Mouse (Mus musculus) heart, embryonic 10.5 days (tissue): ENCODE data around the gene Traf4. TPM values are rescaled to one million over a fixed set of nuclear protein-coding genes. Genes with fewer than 3 reads are reported as not detected.
"Not testable (repeated sequence)": the region's sequence is repeated elsewhere in the genome, so short reads cannot be mapped to it uniquely, and the experiment has no call there.

ENCODE experiments used
- DNase-seq: peaks from one replicate; pipeline ENCODE4 v3.0.0-alpha.2; 2017; ENCODE audit warnings: low spot score
- H3K27ac ChIP-seq: fragments of 300-500 bp; sonication (generic); 2 replicates; pipeline ENCODE4 v1.5.1; 2016; ENCODE audit warnings: mild to moderate bottlenecking
- H3K27me3 ChIP-seq: fragments of 300-500 bp; sonication (generic); 2 replicates; pipeline ENCODE4 v1.6.1; 2016; ENCODE audit warnings: mild to moderate bottlenecking; ENCODE audit not compliant: poor library complexity, insufficient read depth, severe bottlenecking
- H3K36me3 ChIP-seq: fragments of 300-500 bp; sonication (generic); 2 replicates; pipeline ENCODE4 v1.6.1; 2016; ENCODE audit warnings: mild to moderate bottlenecking, moderate library complexity
- H3K4me1 ChIP-seq: fragments of 300-500 bp; sonication (generic); 2 replicates; pipeline ENCODE4 v1.6.1; 2016; ENCODE audit warnings: mild to moderate bottlenecking
- H3K4me3 ChIP-seq: fragments of 300-500 bp; sonication (generic); 2 replicates; pipeline ENCODE4 v1.5.1; 2016; ENCODE audit warnings: mild to moderate bottlenecking, moderate library complexity
- H3K9me3 ChIP-seq: fragments of 300-500 bp; sonication (generic); 2 replicates; pipeline ENCODE4 v1.6.1; 2016; ENCODE audit warnings: mild to moderate bottlenecking, moderate library complexity
- WGBS: fragments of 180-500 bp; shearing (Covaris S2); methylation state at CpG from one replicate; pipeline ENCODE4 v1.1.7; 2016; 5-methylcytosine and 5-hydroxymethylcytosine counted together
- polyA plus RNA-seq: library from polyadenylated mRNA; unstranded; fragments of >200 nt; fragmentation: Nextera tagmentation; extraction: Ambion mirVana; gene quantifications from 2 replicates; pipeline ENCODE4 v1.2.1, GENCODE M21; 2016

The Traf4 gene
- polyA plus RNA-seq, 1 experiment from 2014 or later, result 88.7 TPM

DNA sequence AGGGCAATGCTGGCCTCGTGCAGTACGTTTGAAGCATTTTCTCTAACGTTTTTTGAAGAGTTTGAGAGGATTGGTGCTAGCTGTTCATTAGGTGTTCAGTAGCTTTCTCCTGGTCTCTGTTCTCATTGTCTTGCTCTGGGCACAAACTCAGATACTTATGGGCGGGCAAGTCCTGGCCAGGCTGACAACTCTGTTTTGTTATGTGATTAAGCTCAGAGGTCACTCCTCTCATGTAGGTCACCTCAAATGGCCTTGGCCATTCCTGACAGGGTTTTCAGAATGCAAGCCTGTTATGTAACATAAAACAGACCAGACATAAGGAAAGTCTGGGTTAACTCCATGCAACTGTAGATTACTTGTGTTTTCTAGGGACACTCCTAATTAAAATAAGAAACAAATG, 27.8 kb downstream of the Traf4 start:
- H3K4me1 ChIP-seq, result peaks cover 41% of the 10 kb centered on the region
- DNase-seq, result no peak

DNA sequence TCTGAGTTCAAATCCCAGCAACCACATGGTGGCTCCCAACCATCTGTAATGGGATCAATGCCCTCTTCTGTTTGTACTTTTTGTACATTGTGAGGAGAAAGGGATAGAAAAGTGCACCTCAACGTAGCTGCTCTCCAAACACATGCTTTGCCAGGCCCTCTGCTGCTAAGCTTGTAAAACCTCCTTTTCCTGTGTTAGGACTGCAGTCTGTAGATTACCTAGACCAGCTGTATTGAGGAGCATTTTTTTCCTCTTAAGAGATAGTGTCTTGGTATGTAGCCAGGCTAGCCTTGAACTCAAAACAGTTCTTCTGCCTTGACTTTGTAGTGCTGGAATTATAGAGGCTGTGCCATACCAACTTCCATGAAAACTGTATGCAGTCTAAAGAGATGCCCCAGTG, 29.3 kb downstream of the Traf4 start:
- no peak overlapping the region for H3K27ac ChIP-seq
- H3K4me1 ChIP-seq, result peaks cover 41% of the 10 kb centered on the region
- H3K36me3 ChIP-seq, result 0 out of 2 replicates have a peak, but pooled peaks cover 11% of the 10 kb centered on the region
- no peaks in the 10 kb centered on the region for H3K27me3 ChIP-seq
- no peak for DNase-seq
- 75% methylated on average over 1 of the region's 1 CpGs for WGBS
- no peak overlapping the region for H3K4me3 ChIP-seq
- no peaks in the 10 kb centered on the region for H3K9me3 ChIP-seq

More for the DNA sequence above, 27.8 kb downstream of the Traf4 start:
- 71% methylated on average over 4 of the region's 4 CpGs for WGBS
- no peaks in the 10 kb centered on the region for H3K27me3 ChIP-seq
- 0 out of 2 replicates have a peak, but pooled peaks cover 3% of the 10 kb centered on the region for H3K36me3 ChIP-seq
- no peak overlapping the region; the same call in 1 of the 2 replicates for H3K4me3 ChIP-seq
- peak overlapping the region; percentile 25; the same call in 1 of the 2 replicates for H3K27ac ChIP-seq
- H3K9me3 ChIP-seq, result no peaks in the 10 kb centered on the region

DNA sequence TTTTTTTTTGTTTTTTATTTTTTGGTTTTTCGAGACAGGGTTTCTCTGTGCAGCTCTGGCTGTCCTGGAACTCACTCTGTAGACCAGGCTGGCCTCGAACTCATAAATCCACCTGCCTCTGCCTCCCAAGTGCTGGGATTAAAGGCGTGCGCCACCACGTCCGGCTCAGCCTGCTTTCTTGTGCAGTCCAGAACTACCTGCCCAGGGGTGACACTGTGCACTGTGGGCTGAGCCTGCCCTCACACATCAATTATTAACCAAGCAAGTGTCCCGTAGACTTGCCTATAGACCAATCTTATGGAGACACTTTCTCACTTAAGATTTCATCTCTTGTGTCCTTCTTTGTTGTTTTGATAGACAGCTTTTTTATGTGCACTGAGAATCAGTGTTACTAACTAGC, 30.1 kb downstream of the Traf4 start:
- H3K36me3 ChIP-seq, result 0 out of 2 replicates have a peak, but pooled peaks cover 12% of the 10 kb centered on the region
- not testable (repeated sequence) for H3K27me3 ChIP-seq, DNase-seq, H3K9me3 ChIP-seq, H3K27ac ChIP-seq, H3K4me3 ChIP-seq
- WGBS, result 90% methylated on average over 7 of the region's 7 CpGs
- peaks cover 33% of the 10 kb centered on the region for H3K4me1 ChIP-seq

DNA sequence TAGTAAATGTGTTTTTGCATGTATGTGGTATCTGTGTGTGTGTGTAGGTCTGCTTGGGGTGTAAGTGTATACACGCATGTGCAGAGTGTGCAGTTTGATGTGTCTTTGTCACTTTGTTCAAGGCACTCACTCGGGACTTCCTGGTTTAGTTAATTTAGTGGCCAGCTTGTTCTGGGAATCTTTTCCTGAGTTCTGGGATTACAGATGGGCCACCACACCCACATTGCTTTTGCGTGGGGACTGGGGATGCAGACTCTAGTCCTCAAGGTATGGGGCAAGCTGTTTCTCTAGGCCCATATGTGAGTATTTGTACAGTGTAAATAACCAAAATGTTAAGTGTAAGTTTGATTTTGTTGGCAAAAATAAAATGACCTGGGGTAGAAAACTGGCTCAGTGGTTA, 31.0 kb downstream of the Traf4 start:
- Histone ChIP-seq H3K9me3 (no peaks in the 10 kb centered on the region), H3K27ac (no peak overlapping the region), H3K36me3 (0 out of 2 replicates have a peak, but pooled peaks cover 12% of the 10 kb centered on the region), H3K4me1 (peaks cover 30% of the 10 kb centered on the region), H3K4me3 (no peak overlapping the region), H3K27me3 (no peaks in the 10 kb centered on the region)
- 84% methylated on average over 3 of the region's 3 CpGs for WGBS
- no peak for DNase-seq

DNA sequence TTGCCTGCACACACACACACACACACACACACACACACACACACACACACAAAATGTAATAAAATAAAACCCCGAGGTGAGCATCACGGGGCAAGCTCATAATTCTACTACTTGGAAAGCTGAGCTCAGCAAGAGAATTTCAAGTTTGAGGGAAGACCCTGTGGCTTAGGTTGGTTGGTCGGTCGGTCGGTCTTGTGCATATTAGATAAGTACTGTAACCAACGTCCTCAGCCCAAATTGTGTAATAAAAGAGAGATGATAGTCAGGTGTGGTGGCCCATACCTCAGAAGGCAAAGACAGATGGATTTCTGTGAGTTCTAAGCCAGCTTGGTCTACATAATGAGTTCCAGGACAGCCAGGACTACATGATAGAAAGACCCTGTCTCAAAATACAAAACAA, 31.5 kb downstream of the Traf4 start:
- Histone ChIP-seq H3K4me3 (no peak overlapping the region), H3K27me3 (no peaks in the 10 kb centered on the region), H3K36me3 (0 out of 2 replicates have a peak, but pooled peaks cover 12% of the 10 kb centered on the region), H3K9me3 (no peaks in the 10 kb centered on the region), H3K27ac (no peak overlapping the region), H3K4me1 (peaks cover 34% of the 10 kb centered on the region)
- DNase-seq, result no peak
- WGBS, result 87% methylated on average over 6 of the region's 6 CpGs

DNA sequence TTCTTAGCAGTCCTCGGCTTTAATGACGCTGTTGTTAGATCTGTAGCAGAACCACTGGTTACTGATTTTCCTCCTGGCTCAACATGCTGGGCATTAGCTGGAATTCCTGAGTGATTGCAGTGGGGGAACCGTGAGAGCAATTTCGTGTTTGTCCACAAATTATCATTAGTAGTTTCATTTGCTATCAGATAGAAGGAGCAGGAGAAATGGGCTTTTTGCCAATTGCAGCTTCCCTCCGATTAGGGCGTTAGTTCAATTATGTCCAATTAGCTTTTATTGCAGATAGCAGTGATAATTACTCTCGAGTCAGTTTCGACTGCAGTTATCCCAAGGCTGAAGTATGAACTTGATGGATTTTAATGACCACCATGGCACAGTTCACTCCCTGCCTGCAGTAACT, 35.9 kb downstream of the Traf4 start:
- WGBS, result 76% methylated on average over 8 of the region's 8 CpGs
- no peak overlapping the region for H3K27ac ChIP-seq

DNA sequence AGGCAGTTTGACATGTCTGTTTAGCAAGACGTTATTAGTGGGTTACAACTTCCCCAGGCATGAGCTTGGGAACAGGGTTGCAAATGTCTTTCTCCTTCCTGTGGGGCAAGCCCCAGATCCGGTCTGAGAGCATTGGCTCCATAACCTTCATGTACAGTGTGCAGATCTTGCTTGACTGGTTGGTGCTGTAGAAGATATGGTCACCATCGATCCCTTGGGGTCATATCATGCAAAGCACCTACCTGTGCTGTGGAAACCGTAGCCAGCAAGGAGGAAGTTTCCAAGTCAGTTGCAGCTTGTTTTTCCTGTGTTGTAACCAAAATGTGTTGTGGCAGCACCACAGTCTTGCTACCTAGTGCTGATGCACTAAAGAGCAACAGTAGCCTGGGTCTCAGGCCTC, 38.6 kb downstream of the Traf4 start:
- peaks cover 5% of the 10 kb centered on the region for H3K4me1 ChIP-seq
- H3K9me3 ChIP-seq, result no peaks in the 10 kb centered on the region
- no peak overlapping the region for H3K27ac ChIP-seq
- no peak overlapping the region for H3K4me3 ChIP-seq
- 86% methylated on average over 4 of the region's 4 CpGs for WGBS
- no peak for DNase-seq
- no peaks in the 10 kb centered on the region for H3K27me3 ChIP-seq
- 0 out of 2 replicates have a peak, but pooled peaks cover 7% of the 10 kb centered on the region for H3K36me3 ChIP-seq

More for the DNA sequence above, 35.9 kb downstream of the Traf4 start:
- Histone ChIP-seq H3K9me3 (no peaks in the 10 kb centered on the region), H3K27me3 (no peaks in the 10 kb centered on the region), H3K4me3 (no peak overlapping the region), H3K36me3 (0 out of 2 replicates have a peak, but pooled peaks cover 9% of the 10 kb centered on the region), H3K4me1 (peaks cover 21% of the 10 kb centered on the region)
- DNase-seq, result no peak

DNA sequence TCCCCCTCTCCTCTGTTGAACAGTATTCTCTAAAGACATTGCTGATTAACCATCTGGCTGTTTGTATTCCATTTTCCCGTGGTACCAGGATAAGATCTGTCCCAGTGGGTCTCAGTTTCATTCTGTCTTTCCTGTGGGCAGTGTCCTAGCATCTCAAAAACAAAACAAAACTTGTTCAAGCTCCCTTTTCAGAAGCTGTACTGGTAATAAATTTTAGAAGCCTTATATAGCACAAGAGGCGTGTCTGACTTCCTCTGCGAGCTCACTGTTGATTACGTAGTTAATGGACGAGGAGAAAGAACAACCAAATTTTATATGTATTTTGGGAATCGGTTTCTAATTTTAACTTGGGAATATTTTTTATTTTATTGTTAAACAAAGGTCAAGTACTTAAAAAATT, 39.7 kb downstream of the Traf4 start:
- H3K27me3 ChIP-seq, result no peaks in the 10 kb centered on the region
- no peak overlapping the region for H3K27ac ChIP-seq
- no peak for DNase-seq
- H3K9me3 ChIP-seq, result no peaks in the 10 kb centered on the region
- WGBS, result 80% methylated on average over 6 of the region's 6 CpGs
- no peaks in the 10 kb centered on the region for H3K36me3 ChIP-seq
- peaks cover 8% of the 10 kb centered on the region for H3K4me1 ChIP-seq
- no peak overlapping the region for H3K4me3 ChIP-seq

DNA sequence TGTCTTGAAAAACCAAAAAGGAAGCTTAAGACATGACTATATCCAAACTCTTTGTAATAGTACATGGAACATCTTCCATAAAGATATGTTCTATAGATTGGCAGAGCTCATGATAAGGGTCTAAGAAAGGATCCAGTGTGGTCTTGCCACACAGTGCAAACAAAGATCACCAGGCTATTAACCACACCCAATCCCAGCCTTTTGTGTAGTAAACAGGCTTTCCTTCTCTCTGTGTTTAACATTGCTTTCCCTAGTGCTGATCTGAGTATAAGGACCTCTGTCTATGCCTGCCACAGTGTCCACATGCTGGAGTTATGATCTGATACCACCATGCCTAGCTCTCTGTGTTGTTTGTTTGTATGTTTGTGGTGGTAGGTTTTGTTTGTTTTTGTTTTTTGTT, 41.6 kb downstream of the Traf4 start:
- no peak for DNase-seq
- no peak overlapping the region for H3K27ac ChIP-seq
- no peaks in the 10 kb centered on the region for H3K27me3 ChIP-seq
- no peaks in the 10 kb centered on the region for H3K9me3 ChIP-seq
- no peaks in the 10 kb centered on the region for H3K36me3 ChIP-seq
- H3K4me3 ChIP-seq, result no peak overlapping the region
- peaks cover 18% of the 10 kb centered on the region for H3K4me1 ChIP-seq

DNA sequence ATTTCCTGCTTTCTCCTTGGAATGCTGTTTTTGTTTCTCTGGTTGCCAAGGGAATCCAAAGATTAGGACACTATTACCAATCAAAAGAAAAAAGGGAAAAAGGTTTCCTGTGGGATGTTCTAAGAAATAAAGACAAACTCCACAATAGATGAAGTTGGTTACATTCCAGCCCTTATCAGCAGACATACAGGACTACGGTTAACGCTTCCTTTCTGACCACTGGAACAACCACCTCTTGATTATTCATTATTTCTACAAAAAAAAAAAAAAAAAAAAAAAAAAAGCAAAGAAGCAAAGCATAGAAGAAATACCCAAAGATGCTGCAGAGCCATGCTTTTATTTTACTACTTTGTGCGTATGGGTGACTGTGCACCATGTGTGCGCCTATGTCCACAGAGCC, 42.6 kb downstream of the Traf4 start:
- no peaks in the 10 kb centered on the region for H3K9me3 ChIP-seq
- H3K36me3 ChIP-seq, result no peaks in the 10 kb centered on the region
- WGBS, result 75% methylated on average over 4 of the region's 4 CpGs
- no peak overlapping the region for H3K27ac ChIP-seq
- no peak overlapping the region for H3K4me3 ChIP-seq
- no peak for DNase-seq
- H3K27me3 ChIP-seq, result no peaks in the 10 kb centered on the region
- peaks cover 20% of the 10 kb centered on the region for H3K4me1 ChIP-seq

DNA sequence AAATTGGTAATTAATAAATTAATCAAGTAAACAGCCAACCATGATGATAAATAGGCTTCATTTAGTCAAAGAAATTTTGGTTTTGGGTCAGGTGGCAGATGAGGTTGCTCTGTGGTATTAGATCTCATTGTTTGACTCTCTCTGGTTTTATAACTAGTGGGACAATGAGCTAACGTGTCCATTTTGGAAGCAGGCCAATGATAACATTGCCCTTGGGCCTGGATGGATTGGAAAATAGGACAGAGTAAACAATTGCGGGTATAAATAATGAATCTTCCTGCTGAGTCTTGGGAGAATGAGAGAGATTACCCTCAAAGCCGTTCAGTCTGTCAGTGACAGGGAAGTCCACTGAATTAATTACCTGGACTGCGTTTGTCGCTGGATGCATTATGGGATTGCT, 44.2 kb downstream of the Traf4 start:
- Histone ChIP-seq H3K27ac (no peak overlapping the region), H3K36me3 (no peaks in the 10 kb centered on the region), H3K9me3 (no peaks in the 10 kb centered on the region), H3K4me3 (no peak overlapping the region), H3K4me1 (peaks cover 29% of the 10 kb centered on the region), H3K27me3 (no peaks in the 10 kb centered on the region)
- DNase-seq, result no peak
- WGBS, result 75% methylated on average over 5 of the region's 5 CpGs

DNA sequence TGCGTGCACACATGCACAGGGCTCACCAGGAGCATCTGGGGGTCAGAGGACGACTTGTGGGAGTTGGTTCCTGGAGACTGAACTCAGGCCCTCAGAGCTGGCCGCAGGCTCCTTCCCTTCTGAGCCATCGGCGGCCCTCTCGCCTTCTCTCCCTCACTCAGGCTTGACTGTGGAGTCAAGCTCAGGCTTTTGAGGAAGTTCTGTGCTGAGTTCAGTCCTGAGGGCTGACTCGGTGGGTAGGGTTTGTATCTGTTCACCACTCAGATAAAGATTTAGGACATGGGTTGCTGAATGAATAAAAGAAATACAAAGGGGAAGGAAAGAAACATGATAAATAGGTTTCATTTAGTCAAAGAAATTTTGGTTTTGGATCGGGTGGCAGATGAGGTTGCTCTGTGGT, 45.5 kb downstream of the Traf4 start:
- DNase-seq, result no peak
- H3K4me3 ChIP-seq, result no peak overlapping the region
- H3K36me3 ChIP-seq, result no peaks in the 10 kb centered on the region
- WGBS, result 72% methylated on average over 8 of the region's 8 CpGs
- no peak overlapping the region for H3K27ac ChIP-seq
- no peaks in the 10 kb centered on the region for H3K9me3 ChIP-seq
- no peaks in the 10 kb centered on the region for H3K27me3 ChIP-seq
- H3K4me1 ChIP-seq, result peaks cover 38% of the 10 kb centered on the region

DNA sequence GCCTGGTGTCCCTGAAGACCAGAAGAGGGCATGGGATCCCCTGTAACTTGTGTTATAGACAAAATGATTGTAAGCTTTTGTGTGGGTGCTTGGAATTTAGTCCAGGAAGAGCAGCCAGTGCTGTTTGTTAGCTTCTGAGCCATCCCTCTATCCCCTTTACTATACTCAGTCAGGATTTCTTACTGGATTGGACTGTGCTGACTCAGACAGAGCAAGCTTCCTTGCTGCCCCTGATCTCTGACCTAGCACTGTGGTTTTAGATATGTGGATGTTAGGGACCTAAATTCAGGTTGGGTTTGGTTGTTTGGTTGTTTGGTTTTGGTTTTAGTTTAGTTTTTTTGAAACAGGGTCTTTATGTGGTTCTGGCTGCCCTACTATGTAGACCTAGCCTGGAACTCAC, 46.9 kb downstream of the Traf4 start:
- no peaks in the 10 kb centered on the region for H3K27me3 ChIP-seq
- DNase-seq, result no peak
- no peak overlapping the region for H3K4me3 ChIP-seq
- H3K27ac ChIP-seq, result no peak overlapping the region
- no peaks in the 10 kb centered on the region for H3K36me3 ChIP-seq
- no peaks in the 10 kb centered on the region for H3K9me3 ChIP-seq
- H3K4me1 ChIP-seq, result peaks cover 46% of the 10 kb centered on the region

DNA sequence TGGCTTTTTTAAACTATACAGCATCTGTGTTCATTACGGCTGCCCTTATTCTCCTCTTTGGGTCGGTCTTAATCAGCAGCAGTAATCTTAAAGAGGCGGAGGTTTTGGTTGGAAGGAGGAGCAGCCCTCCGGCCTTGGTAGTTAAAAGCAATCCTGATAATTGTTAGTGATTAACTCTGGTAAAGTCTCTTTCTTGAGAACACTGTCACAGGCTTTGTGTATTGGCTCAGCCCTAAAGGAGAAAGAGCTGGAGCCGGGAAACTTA, 49.3 kb downstream of the Traf4 start:
- WGBS, result 10% methylated on average over 5 of the region's 5 CpGs

More for the DNA sequence above, 49.3 kb downstream of the Traf4 start:
- H3K9me3 ChIP-seq, result no peaks in the 10 kb centered on the region
- peak overlapping the region; percentile 70 for H3K4me3 ChIP-seq
- peaks cover 5% of the 10 kb centered on the region; the same call in 1 of the 2 replicates for H3K36me3 ChIP-seq
- H3K27ac ChIP-seq, result peak overlapping the region; percentile 85
- peaks cover 48% of the 10 kb centered on the region for H3K4me1 ChIP-seq
- peak; percentile 42 for DNase-seq
- H3K27me3 ChIP-seq, result no peaks in the 10 kb centered on the region
